Mouse (Mus musculus): ENCODE measurements at regions not wholly inside any gene's neighbourhood (a gene's known extent, or its start where the extent isn't known, plus 50 kb on each side); places are given as distances from the start of the nearest gene placed in this dataset.

- no peak overlapping the region for H3K9ac ChIP-seq (ENCODE audit: low read depth, low read length)
- no peaks in the 10 kb centered on the region for H3K4me1 ChIP-seq (replicated peaks; ENCODE audit: insufficient read depth, low read length)
- no peak overlapping the region for H3K4me3 ChIP-seq (replicated peaks; ENCODE audit: low read depth, low read length)
- no peak for DNase-seq (ENCODE audit: low spot score)
- H3K4me2 ChIP-seq (ENCODE audit: low read length): no peak overlapping the region
- no peak overlapping the region for H3K27ac ChIP-seq
- no peaks in the 10 kb centered on the region for H3K27me3 ChIP-seq (ENCODE audit: insufficient read depth, low read length)
- no peaks in the 10 kb centered on the region for H3K9me3 ChIP-seq (replicated peaks; ENCODE audit: low read length)
- WGBS: 74% methylated on average over 5 of the region's 5 CpGs
- no peak for TF ChIP-seq CTCF (IDR thresholded peaks at IDR 0.05; ENCODE audit: low read depth)
- H3K36me3 ChIP-seq (ENCODE audit: insufficient read depth, low read length): no peaks in the 10 kb centered on the region
- ATAC-seq (replicated peaks; ENCODE audit: low FRiP score, low read depth): no peak
Observed at GRCm38 (mm10) chr11:32126311-32126698, 73.8 kb downstream of the Il9r start.

GRCm38 (mm10) chr11:32125586-32126310 lies 74.3 kb downstream of the Il9r start:
- TF ChIP-seq CTCF (IDR thresholded peaks at IDR 0.05; ENCODE audit: low read depth): no peak
- Histone ChIP-seq H3K36me3 (ENCODE audit: insufficient read depth, low read length) (no peaks in the 10 kb centered on the region), H3K4me1 (replicated peaks; ENCODE audit: insufficient read depth, low read length) (no peaks in the 10 kb centered on the region), H3K9ac (ENCODE audit: low read depth, low read length) (no peak overlapping the region), H3K4me2 (ENCODE audit: low read length) (no peak overlapping the region), H3K27me3 (ENCODE audit: insufficient read depth, low read length) (no peaks in the 10 kb centered on the region), H3K27ac (no peak overlapping the region), H3K9me3 (replicated peaks; ENCODE audit: low read length) (no peaks in the 10 kb centered on the region), H3K4me3 (replicated peaks; ENCODE audit: low read depth, low read length) (no peak overlapping the region)
- 57% methylated on average over 11 of the region's 11 CpGs for WGBS
- ATAC-seq (replicated peaks; ENCODE audit: low FRiP score, low read depth) (no peak), DNase-seq (ENCODE audit: low spot score) (no peak)

- 84% methylated on average over 3 of the region's 3 CpGs for WGBS
- ATAC-seq (replicated peaks; ENCODE audit: low FRiP score, low read depth) (no peak), DNase-seq (ENCODE audit: low spot score) (no peak)
- no peak for TF ChIP-seq CTCF (IDR thresholded peaks at IDR 0.05; ENCODE audit: low read depth)
- no peak overlapping the region for H3K4me3 ChIP-seq (replicated peaks; ENCODE audit: low read depth, low read length)
- H3K9ac ChIP-seq (ENCODE audit: low read depth, low read length): no peak overlapping the region
- no peaks in the 10 kb centered on the region for H3K36me3 ChIP-seq (ENCODE audit: insufficient read depth, low read length)
- no peak overlapping the region for H3K27ac ChIP-seq
- H3K27me3 ChIP-seq (ENCODE audit: insufficient read depth, low read length): no peaks in the 10 kb centered on the region
- no peak overlapping the region for H3K4me2 ChIP-seq (ENCODE audit: low read length)
- H3K9me3 ChIP-seq (replicated peaks; ENCODE audit: low read length): no peaks in the 10 kb centered on the region
- 0 out of 2 replicates have a peak, but pooled peaks cover 4% of the 10 kb centered on the region for H3K4me1 ChIP-seq (replicated peaks; ENCODE audit: insufficient read depth, low read length)
Observed at GRCm38 (mm10) chr11:32120596-32120995, 79.5 kb downstream of the Il9r start.

- TF ChIP-seq CTCF (IDR thresholded peaks at IDR 0.05; ENCODE audit: low read depth): peak; percentile 32; the same call in 1 of the 2 replicates
- no peak overlapping the region for H3K4me2 ChIP-seq (ENCODE audit: low read length)
- no peak overlapping the region for H3K4me3 ChIP-seq (replicated peaks; ENCODE audit: low read depth, low read length)
- H3K9ac ChIP-seq (ENCODE audit: low read depth, low read length): no peak overlapping the region
- ATAC-seq (replicated peaks; ENCODE audit: low FRiP score, low read depth): peak; percentile 59; the same call in 1 of the 2 replicates
- no peaks in the 10 kb centered on the region for H3K27me3 ChIP-seq (ENCODE audit: insufficient read depth, low read length)
- H3K9me3 ChIP-seq (replicated peaks; ENCODE audit: low read length): no peaks in the 10 kb centered on the region; the same call in 1 of the 2 replicates
- H3K36me3 ChIP-seq (ENCODE audit: insufficient read depth, low read length): no peaks in the 10 kb centered on the region
- H3K27ac ChIP-seq: peak overlapping the region; percentile 33; the same call in 1 of the 2 replicates
- 0 out of 2 replicates have a peak, but pooled peaks cover 4% of the 10 kb centered on the region for H3K4me1 ChIP-seq (replicated peaks; ENCODE audit: insufficient read depth, low read length)
- 20% methylated on average over 14 of the region's 14 CpGs for WGBS
- peak; percentile 48 for DNase-seq (ENCODE audit: low spot score)
Observed at GRCm38 (mm10) chr11:32118844-32119629, 81.0 kb downstream of the Il9r start.

- DNase-seq (ENCODE audit: low spot score): no peak
- WGBS: 38% methylated on average over 2 of the region's 2 CpGs
- ATAC-seq (replicated peaks; ENCODE audit: low FRiP score, low read depth): no peak
Observed at GRCm38 (mm10) chr11:32117930-32118329, 82.1 kb downstream of the Il9r start.

GRCm38 (mm10) chr11:32113118-32113826 lies 86.8 kb downstream of the Il9r start:
- Histone ChIP-seq H3K27me3 (ENCODE audit: insufficient read depth, low read length) (no peaks in the 10 kb centered on the region), H3K9me3 (replicated peaks; ENCODE audit: low read length) (no peaks in the 10 kb centered on the region; the same call in 1 of the 2 replicates), H3K4me3 (replicated peaks; ENCODE audit: low read depth, low read length) (no peak overlapping the region), H3K4me1 (replicated peaks; ENCODE audit: insufficient read depth, low read length) (peaks cover 3% of the 10 kb centered on the region; the same call in 1 of the 2 replicates), H3K4me2 (ENCODE audit: low read length) (no peak overlapping the region), H3K9ac (ENCODE audit: low read depth, low read length) (no peak overlapping the region), H3K27ac (no peak overlapping the region), H3K36me3 (ENCODE audit: insufficient read depth, low read length) (no peaks in the 10 kb centered on the region)
- TF ChIP-seq CTCF (IDR thresholded peaks at IDR 0.05; ENCODE audit: low read depth): no peak
- ATAC-seq (replicated peaks; ENCODE audit: low FRiP score, low read depth) (peak; percentile 71), DNase-seq (ENCODE audit: low spot score) (peak; percentile 82)
- WGBS: 34% methylated on average over 2 of the region's 2 CpGs

More at GRCm38 (mm10) chr11:32117930-32118329, 82.1 kb downstream of the Il9r start:
- H3K9me3 ChIP-seq (replicated peaks; ENCODE audit: low read length): no peaks in the 10 kb centered on the region; the same call in 1 of the 2 replicates
- H3K27ac ChIP-seq: no peak overlapping the region
- no peaks in the 10 kb centered on the region for H3K36me3 ChIP-seq (ENCODE audit: insufficient read depth, low read length)
- no peaks in the 10 kb centered on the region for H3K27me3 ChIP-seq (ENCODE audit: insufficient read depth, low read length)
- H3K4me1 ChIP-seq (replicated peaks; ENCODE audit: insufficient read depth, low read length): peaks cover 7% of the 10 kb centered on the region; the same call in 1 of the 2 replicates
- no peak overlapping the region for H3K9ac ChIP-seq (ENCODE audit: low read depth, low read length)
- no peak overlapping the region for H3K4me2 ChIP-seq (ENCODE audit: low read length)
- TF ChIP-seq CTCF (IDR thresholded peaks at IDR 0.05; ENCODE audit: low read depth): no peak
- H3K4me3 ChIP-seq (replicated peaks; ENCODE audit: low read depth, low read length): no peak overlapping the region
